Mouse (Mus musculus) lung, postnatal 0 days (tissue): ENCODE measurements around the gene Mink1.
"Not testable (repeated sequence)": the region's sequence is repeated elsewhere in the genome, so short reads cannot be mapped to it uniquely, and the experiment has no call there.

Experiments
- CTCF ChIP-seq: IDR thresholded peaks from 2 replicates; pipeline ENCODE4 v1.5.1; 2016; ENCODE audit warnings: antibody characterized with exemption, mild to moderate bottlenecking
- EP300 ChIP-seq: IDR thresholded peaks from 2 replicates; pipeline ENCODE4 v1.6.1; 2016; ENCODE audit warnings: antibody characterized with exemption, mild to moderate bottlenecking, control low read depth

- peak; percentile 16; the same call in 1 of the 2 replicates for TF ChIP-seq CTCF
- TF ChIP-seq EP300 = not testable (repeated sequence)
Observed at GRCm38 (mm10) chr11:70531065-70531464, 31.6 kb upstream of the Mink1 start.
